Mouse (Mus musculus): ENCODE data around the gene B430306N03Rik.

GRCm38 (mm10) chr17:48301792-48302191, 14.1 kb upstream of the B430306N03Rik start:
- TF ChIP-seq POLR2A (IDR thresholded peaks at IDR 0.05; ENCODE audit: low read depth, low read length), result no peak
- TF ChIP-seq CTCF (IDR thresholded peaks at IDR 0.05; ENCODE audit: extremely low read depth, insufficient read depth, insufficient read length, insufficient replicate concordance), result no peak

Data from spleen, adult 2 months (tissue).